Mouse (Mus musculus) right cerebral cortex, postnatal 14 days (tissue): Measurements from ENCODE around the gene Lypd3.
"Not testable (repeated sequence)": the region's sequence is repeated elsewhere in the genome, so short reads cannot be mapped to it uniquely, and the experiment has no call there.

Source experiments
- DNase-seq: peaks from one replicate; pipeline ENCODE4 v3.0.0; 2022

Gene Lypd3

GRCm38 (mm10) chr7:24664959-24665358 is 28.6 kb downstream of the Lypd3 start:
- DNase-seq = no peak

- no peak for DNase-seq
Observed at GRCm38 (mm10) chr7:24671944-24672439, 35.6 kb downstream of the Lypd3 start.

GRCm38 (mm10) chr7:24676575-24676974 is 40.2 kb downstream of the Lypd3 start, which contains the start of gene Tex101:
Tex101 (minus strand) TSS chr7:24676675.
- no peak for DNase-seq

- DNase-seq = not testable (repeated sequence)
Observed at GRCm38 (mm10) chr7:24684121-24684520, 47.8 kb downstream of the Lypd3 start.

- not testable (repeated sequence) for DNase-seq
Observed at GRCm38 (mm10) chr7:24687519-24687918, 51.2 kb downstream of the Lypd3 start.
